Mouse (Mus musculus): ENCODE results near the gene Ank2.

- TF ChIP-seq CTCF (IDR thresholded peaks at IDR 0.05) (no peak), POLR2A (IDR thresholded peaks at IDR 0.05; ENCODE audit: insufficient read depth, low read depth, low read length) (no peak), EP300 (IDR thresholded peaks at IDR 0.05; ENCODE audit: insufficient read depth, low read depth, low read length) (no peak)
Measured at GRCm38 (mm10) chr3:127375956-127376660, 123.0 kb downstream of the Ank2 start.

All from heart, adult 2 months (tissue).